Mouse (Mus musculus) brain, embryonic 14.5 days (tissue): Measurements from ENCODE around the gene Frmd6. TPM values are rescaled to one million over a fixed set of nuclear protein-coding genes. Genes with fewer than 3 reads are reported as not detected.

ENCODE experiments used
- DNase-seq: peaks from one replicate; pipeline ENCODE4 v3.0.0-alpha.2; 2011; ENCODE audit warnings: low read depth
- CTCF ChIP-seq: fragments of 200-500 bp; IDR thresholded peaks from 2 replicates; pipeline ENCODE4 v1.5.1; 2012; ENCODE audit warnings: inconsistent platforms, mild to moderate bottlenecking, moderate library complexity, borderline replicate concordance; ENCODE audit not compliant: insufficient read depth, insufficient read length; ENCODE audit errors: extremely low read depth
- POLR2A ChIP-seq: fragments of 200-500 bp; IDR thresholded peaks from 2 replicates; pipeline ENCODE4 v1.6.1; 2012; ENCODE audit warnings: mild to moderate bottlenecking, inconsistent platforms, borderline replicate concordance; ENCODE audit not compliant: poor library complexity, insufficient read depth, insufficient read length, severe bottlenecking; ENCODE audit errors: extremely low read depth
- polyA plus RNA-seq: library from polyadenylated mRNA; depleted of rRNA; stranded (reverse); fragments of >200 nt; gene quantifications from 2 replicates; pipeline ENCODE4 v1.2.3, GENCODE M21; 2012

Frmd6 gene
- polyA plus RNA-seq, 1 experiment = 13.2 TPM

DNA sequence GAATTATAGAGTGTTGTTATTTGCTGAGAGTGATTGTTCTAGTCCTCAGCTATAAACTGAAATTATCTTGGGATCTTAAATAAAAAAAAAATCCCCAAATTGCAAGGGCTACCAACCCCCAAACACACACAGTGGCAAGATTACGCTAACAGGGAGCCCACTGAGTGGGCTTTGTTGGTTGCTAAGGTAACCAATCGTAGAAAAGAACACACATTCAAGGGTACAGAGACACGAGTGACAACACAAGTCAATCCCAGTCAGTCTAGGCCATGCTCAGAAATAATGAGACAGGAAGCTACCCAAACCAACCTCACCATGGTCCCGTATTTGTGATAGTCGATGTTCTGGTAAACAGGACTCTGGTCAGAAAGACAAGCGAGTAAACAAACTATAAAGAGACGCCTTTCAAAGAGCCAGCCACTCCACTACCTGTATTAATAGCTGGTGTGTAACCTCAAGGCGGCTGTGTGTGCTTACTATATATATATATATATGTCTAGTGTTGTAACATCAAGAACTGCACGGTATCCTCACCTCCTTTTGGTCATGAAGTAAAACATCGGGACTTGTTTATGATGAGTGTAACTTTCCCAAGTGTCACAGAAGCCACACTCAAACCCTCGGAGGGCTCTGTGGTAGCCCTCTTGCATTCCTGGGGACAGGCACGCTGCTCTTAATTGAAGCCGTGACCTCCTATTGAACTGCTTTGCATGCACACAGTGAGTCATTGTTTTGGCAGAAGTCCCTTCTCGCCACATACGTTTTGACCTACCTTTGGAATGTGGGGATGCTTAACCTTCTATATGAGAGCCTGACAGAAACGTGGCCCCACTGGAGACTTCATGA is 30.5 kb upstream of the Frmd6 start:
- peak; percentile 60 for DNase-seq
- TF ChIP-seq CTCF (no peak), POLR2A (no peak)

DNA sequence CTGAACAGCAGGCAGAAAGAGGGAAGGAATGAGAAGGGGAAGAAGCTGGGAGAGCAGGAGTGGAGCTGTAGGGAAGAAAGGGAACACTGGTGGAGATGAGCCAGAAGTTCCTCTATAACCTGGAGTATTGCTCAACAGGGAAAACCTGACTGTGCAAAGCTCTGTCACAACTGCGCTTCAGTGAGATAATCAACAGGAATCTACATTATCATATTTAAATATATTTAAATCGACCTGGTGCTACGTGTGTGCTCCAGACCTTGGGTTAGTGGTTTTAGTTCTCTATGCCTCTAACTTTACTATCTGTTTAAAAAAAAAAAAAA is 30.0 kb upstream of the Frmd6 start:
- TF ChIP-seq CTCF (no peak), POLR2A (no peak)

GRCm38 (mm10) chr12:70798496-70798895 is 26.8 kb upstream of the Frmd6 start:
- TF ChIP-seq CTCF (no peak), POLR2A (no peak)
- no peak for DNase-seq

More for the DNA sequence above, 30.0 kb upstream of the Frmd6 start:
- no peak for DNase-seq

DNA sequence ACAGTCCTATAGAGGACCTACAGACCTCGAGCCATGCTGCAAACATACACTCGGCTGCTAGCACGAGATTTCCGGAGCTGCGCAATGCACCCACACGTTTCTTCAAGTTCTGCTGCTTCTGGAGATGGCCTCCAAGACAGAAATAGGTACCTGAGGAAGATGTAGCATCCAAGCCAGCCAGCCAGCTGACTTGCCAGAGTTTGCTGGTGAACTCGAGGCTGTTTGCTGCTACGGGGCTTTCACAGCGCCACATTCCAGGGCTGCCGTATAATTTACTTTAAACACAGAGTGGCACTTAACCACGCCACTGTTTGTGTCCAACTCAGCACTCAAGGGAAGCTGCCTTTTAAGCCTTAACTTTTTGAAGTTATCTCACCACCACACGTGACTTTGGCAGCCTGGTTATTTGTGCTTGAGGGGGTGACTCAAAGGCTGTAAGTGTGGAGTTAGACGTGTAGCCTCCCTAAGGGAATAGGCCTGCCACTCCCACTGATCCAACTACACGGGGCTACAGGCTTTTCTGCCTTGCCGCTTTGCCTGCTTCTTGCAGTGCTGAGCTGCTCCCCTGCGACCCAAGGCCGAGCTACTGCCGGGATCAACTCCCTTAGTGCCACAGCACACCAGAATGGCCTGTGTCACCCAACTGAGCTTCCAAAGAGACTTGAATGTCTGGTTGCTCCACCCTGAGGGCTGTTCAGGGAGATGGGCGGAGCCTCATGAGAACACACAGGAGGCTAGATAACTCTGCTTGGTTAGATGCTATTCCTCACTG is 25.9 kb upstream of the Frmd6 start:
- TF ChIP-seq POLR2A = no peak
- TF ChIP-seq CTCF = no peak
- DNase-seq = no peak

- TF ChIP-seq POLR2A = no peak
- no peak for TF ChIP-seq CTCF
- DNase-seq = no peak
These were observed 25.2 kb upstream of the Frmd6 start for GRCm38 (mm10) chr12:70800086-70800485.

GRCm38 (mm10) chr12:70801361-70801760 is 24.0 kb upstream of the Frmd6 start:
- DNase-seq = no peak
- TF ChIP-seq POLR2A (no peak), CTCF (no peak)

DNA sequence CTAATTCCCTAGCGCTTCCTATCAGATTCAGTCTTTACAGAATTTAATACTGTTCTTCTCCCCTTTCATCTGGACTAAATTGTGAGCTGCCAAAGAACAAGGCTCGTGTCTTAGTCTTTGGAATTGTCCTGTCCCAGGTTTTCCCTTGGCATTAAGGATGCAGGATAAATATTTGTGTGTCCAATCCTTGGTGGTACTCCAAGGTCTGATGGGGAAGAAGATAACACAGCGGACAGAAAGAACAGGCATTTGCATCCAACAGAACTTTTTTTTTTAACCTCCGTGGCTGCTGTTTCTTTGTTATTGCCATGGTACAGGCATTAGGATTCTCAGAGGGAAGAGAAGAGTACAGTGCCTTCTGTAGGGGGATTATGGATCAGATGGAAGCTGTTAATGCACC is 21.8 kb upstream of the Frmd6 start:
- no peak for DNase-seq
- TF ChIP-seq POLR2A (no peak), CTCF (no peak)

DNA sequence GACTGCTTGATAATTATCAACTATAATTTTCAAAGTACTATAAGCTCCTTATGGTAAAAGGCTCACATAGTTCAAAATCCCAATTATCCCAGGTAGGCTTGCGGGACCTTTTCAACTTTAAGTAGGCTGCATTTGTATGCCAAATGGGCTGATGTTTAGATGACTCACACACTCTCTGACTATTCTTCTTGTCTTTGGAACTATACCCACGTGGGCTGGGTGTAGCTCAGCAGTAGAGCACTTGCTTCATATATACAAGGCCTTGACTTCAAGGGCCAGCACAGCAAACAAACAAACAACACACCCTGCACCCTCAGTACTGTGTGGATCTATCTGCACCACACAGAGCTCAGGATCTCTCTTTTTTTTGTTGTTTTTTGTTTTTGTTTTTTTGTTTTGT is 20.3 kb upstream of the Frmd6 start:
- no peak for DNase-seq
- no peak for TF ChIP-seq POLR2A

- no peak for TF ChIP-seq POLR2A
- TF ChIP-seq CTCF = no peak
- DNase-seq = no peak
These were observed 17.8 kb upstream of the Frmd6 start for GRCm38 (mm10) chr12:70807543-70807942.

- DNase-seq = no peak
- TF ChIP-seq CTCF (no peak), POLR2A (no peak)
These were observed 17.3 kb upstream of the Frmd6 start for GRCm38 (mm10) chr12:70807975-70808374.

DNA sequence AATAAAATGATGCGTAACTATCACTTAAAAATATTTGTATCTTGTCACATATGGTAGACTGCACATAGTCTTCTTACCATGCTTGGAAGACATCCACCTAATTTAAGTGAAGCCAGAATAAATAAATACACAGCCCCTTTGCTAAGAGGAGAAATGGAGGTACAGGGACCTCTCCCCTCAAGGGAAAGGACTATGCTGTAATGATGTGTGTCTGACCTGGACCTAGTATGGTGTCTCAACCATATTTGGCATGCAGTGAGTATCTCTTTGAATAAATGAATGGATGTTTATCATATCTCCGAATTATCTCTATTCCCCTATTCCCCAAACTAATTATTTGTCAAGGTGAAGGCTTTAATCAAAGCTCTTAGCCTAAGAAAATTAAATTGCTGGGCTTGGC is 15.4 kb upstream of the Frmd6 start:
- peak; percentile 40 for DNase-seq
- TF ChIP-seq CTCF = no peak
- no peak for TF ChIP-seq POLR2A

GRCm38 (mm10) chr12:70811772-70812171 is 13.5 kb upstream of the Frmd6 start:
- TF ChIP-seq CTCF = no peak
- TF ChIP-seq POLR2A = no peak
- DNase-seq = no peak

GRCm38 (mm10) chr12:70812176-70812575 is 13.1 kb upstream of the Frmd6 start:
- no peak for TF ChIP-seq POLR2A
- peak; percentile 35 for DNase-seq
